Mouse (Mus musculus) lung, embryonic 16.5 days (tissue): Measurements from ENCODE around the gene Fam216a. TPM values are rescaled to one million over a fixed set of nuclear protein-coding genes. Genes with fewer than 3 reads are reported as not detected.
"Not testable (repeated sequence)": the region's sequence is repeated elsewhere in the genome, so short reads cannot be mapped to it uniquely, and the experiment has no call there.

Source experiments
- ATAC-seq: fragments of 200-750 bp; cut with Nextera tagmentation; 2 replicates; pipeline ENCODE4 v1.8.0; 2017; ENCODE audit warnings: low read depth, mild to moderate bottlenecking, moderate library complexity
- H3K27ac ChIP-seq: fragments of 300-500 bp; sonication (generic); 2 replicates; pipeline ENCODE4 v1.5.1; 2014; ENCODE audit warnings: mild to moderate bottlenecking, control low read depth, low read length
- H3K27me3 ChIP-seq: fragments of 300-500 bp; sonication (generic); 2 replicates; pipeline ENCODE4 v1.6.1; 2014; ENCODE audit warnings: low read depth, low read length, mixed read lengths; ENCODE audit not compliant: control insufficient read depth, insufficient read depth
- H3K36me3 ChIP-seq: fragments of 300-500 bp; sonication (generic); 2 replicates; pipeline ENCODE4 v1.6.1; 2014; ENCODE audit warnings: low read length; ENCODE audit not compliant: control insufficient read depth, insufficient read depth
- H3K4me1 ChIP-seq: fragments of 300-500 bp; sonication (generic); replicated peaks from 2 replicates; pipeline ENCODE4 v1.6.1; 2014; ENCODE audit warnings: low read length, mixed read lengths; ENCODE audit not compliant: control insufficient read depth, insufficient read depth
- H3K4me2 ChIP-seq: fragments of 300-500 bp; sonication (generic); 2 replicates; pipeline ENCODE4 v1.6.1; 2014; ENCODE audit warnings: low read depth, low read length, control low read depth
- H3K4me3 ChIP-seq: fragments of 300-500 bp; sonication (generic); 2 replicates; pipeline ENCODE4 v1.5.1; 2014; ENCODE audit warnings: mild to moderate bottlenecking, low read length, control low read depth
- H3K9ac ChIP-seq: fragments of 300-500 bp; sonication (generic); 2 replicates; pipeline ENCODE4 v1.6.1; 2014; ENCODE audit warnings: low read length, control low read depth
- H3K9me3 ChIP-seq: fragments of 300-500 bp; sonication (generic); 2 replicates; pipeline ENCODE4 v1.6.1; 2016; ENCODE audit warnings: low read length; ENCODE audit not compliant: control insufficient read depth
- whole genome bisulfite sequencing: fragments of 180-500 bp; shearing (Covaris S2); extraction: QIAGEN DNeasy Blood & Tissue Kit; methylation state at CpG from one replicate; pipeline ENCODE4 v1.1.7; 2014; 5-methylcytosine and 5-hydroxymethylcytosine counted together
- polyA plus RNA-seq: library from polyadenylated mRNA; unstranded; fragments of >200 nt; fragmentation: Nextera tagmentation; extraction: Ambion mirVana; gene quantifications from 2 replicates; pipeline ENCODE4 v1.2.1, GENCODE M21; 2015

Gene Fam216a
- polyA plus RNA-seq: 65.2 and 66.5 TPM in 2 replicates

DNA sequence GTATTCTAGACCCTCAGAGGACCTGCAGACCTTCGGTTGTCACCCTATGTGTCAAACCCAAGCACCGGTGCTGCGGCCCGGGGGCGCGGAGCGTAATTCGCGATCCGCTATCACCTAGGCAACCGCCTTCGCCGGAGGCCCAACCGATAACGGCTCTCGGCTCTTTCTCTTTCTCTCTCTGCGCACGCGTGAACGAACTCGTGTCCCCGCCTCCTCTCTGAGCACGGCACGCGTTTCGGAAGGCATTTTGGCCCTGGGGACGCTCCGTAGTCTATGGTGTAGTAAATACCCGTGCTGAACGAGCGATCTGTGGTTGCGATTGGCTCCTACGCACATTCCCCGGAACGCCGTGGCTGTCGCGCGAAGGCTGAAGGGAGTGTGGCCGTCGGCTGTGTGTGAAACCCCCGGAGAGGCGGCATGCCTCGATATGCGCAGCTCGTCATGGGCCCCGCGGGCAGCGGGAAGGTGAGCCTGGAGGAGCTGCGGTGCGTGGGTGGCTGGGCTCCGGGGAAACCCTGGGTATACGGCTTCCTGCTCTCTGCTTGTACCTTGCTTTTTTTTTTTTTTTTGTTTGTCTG lies at the start of gene Fam216a:
Fam216a (minus strand) TSS at position 173 of the 578 bp plus-strand sequence.
- peak within 1 kb of the TSS; percentile 81 for H3K4me3 ChIP-seq
- H3K27ac ChIP-seq: peak within 1 kb of the TSS; percentile 95
- ATAC-seq: peak; percentile 96
- H3K36me3 ChIP-seq: peaks cover 16% of the 10 kb centered on the region
- WGBS: under 1% methylated on average over 53 of the region's 53 CpGs
- no peaks in the 10 kb centered on the region for H3K9me3 ChIP-seq
- peak within 1 kb of the TSS; percentile 78 for H3K4me2 ChIP-seq
- H3K27me3 ChIP-seq: no peaks in the 10 kb centered on the region
- peaks cover 11% of the 10 kb centered on the region; the same call in 1 of the 2 replicates for H3K4me1 ChIP-seq
- H3K9ac ChIP-seq: peak within 1 kb of the TSS; percentile 89

DNA sequence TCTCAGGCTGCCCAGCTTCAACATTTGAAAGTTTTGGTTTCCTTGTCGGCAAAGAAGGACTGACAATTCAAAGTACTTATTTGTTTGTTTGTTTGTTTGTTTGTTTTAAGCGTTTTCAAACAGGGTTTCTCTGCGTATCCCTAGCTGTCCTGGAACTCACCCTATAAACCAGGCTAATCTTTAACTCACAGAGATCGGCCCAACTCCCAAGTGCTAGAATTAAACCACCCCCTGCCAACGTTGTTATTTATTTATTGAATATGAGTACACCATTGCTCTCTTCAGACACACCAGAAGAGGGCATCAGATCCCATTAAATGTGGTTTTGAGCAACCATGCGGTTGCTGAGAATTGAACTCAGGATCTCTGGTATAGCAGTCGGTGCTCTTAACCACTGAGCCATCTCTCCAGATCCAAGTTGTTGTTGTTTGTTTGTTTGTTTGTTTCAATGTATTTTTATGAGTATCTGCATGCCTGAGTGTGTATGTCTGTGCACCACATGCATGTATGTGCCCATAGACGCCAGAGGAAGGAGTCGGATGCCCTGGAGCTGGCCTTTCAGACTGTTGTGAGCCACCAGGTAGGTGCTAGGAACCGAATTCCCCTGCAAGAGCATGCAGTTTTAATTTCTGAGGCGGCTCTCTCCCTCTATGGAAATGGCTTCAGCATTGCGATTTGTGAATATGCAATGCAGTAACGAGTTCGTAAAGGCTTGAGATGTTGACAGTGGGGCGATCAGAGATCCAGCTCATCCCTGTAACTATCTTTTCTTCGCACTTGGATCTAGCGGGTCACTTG lies 49.3 kb upstream of the Fam216a start, which contains the start of gene Anapc7:
Anapc7 (plus strand) TSS at position 423 of the 798 bp plus-strand sequence.
- peak within 1 kb of the TSS; percentile 89 for H3K4me2 ChIP-seq

DNA sequence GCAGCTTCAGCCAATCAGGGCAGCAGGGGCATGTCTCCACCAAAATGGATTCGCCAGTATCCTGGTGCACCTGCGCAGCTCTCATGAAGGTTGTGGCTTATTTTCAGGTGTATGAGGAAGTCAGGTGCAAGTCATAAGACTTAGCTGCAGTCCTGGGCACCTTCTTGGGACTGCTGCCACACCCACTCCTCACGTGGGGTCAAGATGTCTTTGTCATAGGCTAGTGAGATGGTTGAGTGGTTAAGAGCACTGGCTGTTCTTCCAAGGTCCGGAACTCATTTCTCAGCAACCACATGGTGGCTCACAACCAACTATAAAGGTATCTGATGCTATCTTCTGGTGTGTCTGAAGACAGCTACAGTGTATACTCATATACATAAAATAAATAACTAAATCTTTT lies 48.5 kb upstream of the Fam216a start:
- not testable (repeated sequence) for ATAC-seq, H3K4me2 ChIP-seq, H3K4me3 ChIP-seq, H3K36me3 ChIP-seq, H3K27me3 ChIP-seq, H3K9me3 ChIP-seq, H3K27ac ChIP-seq, H3K9ac ChIP-seq
- WGBS: 49% methylated on average over 4 of the region's 4 CpGs
- H3K4me1 ChIP-seq: peaks cover 11% of the 10 kb centered on the region

More for the DNA sequence above, 49.3 kb upstream of the Fam216a start, which contains the start of gene Anapc7:
- peak within 1 kb of the TSS; percentile 99 for H3K9ac ChIP-seq
- WGBS: 19% methylated on average over 17 of the region's 17 CpGs
- peak within 1 kb of the TSS; percentile 99 for H3K4me3 ChIP-seq
- no peaks in the 10 kb centered on the region for H3K27me3 ChIP-seq
- H3K36me3 ChIP-seq: no peaks in the 10 kb centered on the region
- H3K27ac ChIP-seq: peak within 1 kb of the TSS; percentile 90
- ATAC-seq: no peak; the same call in 1 of the 2 replicates
- peaks cover 11% of the 10 kb centered on the region for H3K4me1 ChIP-seq
- H3K9me3 ChIP-seq: no peaks in the 10 kb centered on the region

DNA sequence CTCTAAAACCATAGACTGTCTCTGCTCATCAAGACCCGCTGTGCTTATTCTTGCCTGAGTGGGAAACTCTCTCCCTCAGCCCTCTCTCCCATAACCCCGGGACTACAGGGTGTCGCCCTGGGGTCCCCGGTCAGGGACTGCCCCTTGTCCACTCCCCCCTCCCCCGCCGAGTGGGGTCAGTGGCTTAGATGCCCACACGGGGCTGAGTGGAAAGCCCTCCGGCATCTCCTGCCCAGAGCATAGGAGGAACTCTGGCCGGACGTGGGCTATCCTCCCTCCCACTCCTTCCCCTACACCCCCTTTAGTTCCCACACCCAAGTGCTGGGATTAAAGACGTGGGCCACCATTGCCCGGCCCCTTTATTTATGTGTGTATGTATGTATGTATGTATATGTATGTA lies 43.3 kb upstream of the Fam216a start:
- Histone ChIP-seq H3K4me1 (0 out of 2 replicates have a peak, but pooled peaks cover 3% of the 10 kb centered on the region), H3K36me3 (no peaks in the 10 kb centered on the region), H3K9ac (no peak overlapping the region), H3K4me2 (no peak overlapping the region), H3K4me3 (no peak overlapping the region), H3K27ac (no peak overlapping the region), H3K9me3 (no peaks in the 10 kb centered on the region; the same call in 1 of the 2 replicates), H3K27me3 (no peaks in the 10 kb centered on the region)
- ATAC-seq: no peak
- WGBS: 86% methylated on average over 12 of the region's 12 CpGs

DNA sequence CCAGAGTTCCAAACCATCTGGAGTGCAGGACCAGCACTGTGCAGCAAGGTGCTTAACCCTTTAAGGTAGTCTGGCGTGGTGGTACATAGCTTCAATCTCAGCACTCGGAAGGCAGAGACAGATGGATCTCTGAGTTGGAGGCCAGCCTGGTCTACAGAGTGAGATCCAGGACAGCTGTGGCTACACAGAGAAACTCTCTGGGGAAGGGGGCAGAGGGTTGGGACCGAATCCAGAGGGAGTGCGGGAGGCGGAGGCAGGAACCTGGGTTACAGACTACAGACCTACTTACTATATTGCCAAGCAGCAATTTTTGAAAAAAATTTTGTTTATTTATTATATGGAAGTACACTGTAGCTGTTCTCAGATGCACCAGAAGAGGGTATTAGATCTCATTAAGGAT lies 42.2 kb upstream of the Fam216a start:
- H3K4me1 ChIP-seq: 0 out of 2 replicates have a peak, but pooled peaks cover 3% of the 10 kb centered on the region
- no peak for ATAC-seq
- H3K4me3 ChIP-seq: no peak overlapping the region
- H3K4me2 ChIP-seq: no peak overlapping the region
- WGBS: 84% methylated on average over 5 of the region's 5 CpGs
- H3K27ac ChIP-seq: no peak overlapping the region
- H3K9me3 ChIP-seq: peaks cover 2% of the 10 kb centered on the region; the same call in 1 of the 2 replicates
- no peak overlapping the region for H3K9ac ChIP-seq
- no peaks in the 10 kb centered on the region for H3K27me3 ChIP-seq
- H3K36me3 ChIP-seq: peaks cover 3% of the 10 kb centered on the region; the same call in 1 of the 2 replicates

DNA sequence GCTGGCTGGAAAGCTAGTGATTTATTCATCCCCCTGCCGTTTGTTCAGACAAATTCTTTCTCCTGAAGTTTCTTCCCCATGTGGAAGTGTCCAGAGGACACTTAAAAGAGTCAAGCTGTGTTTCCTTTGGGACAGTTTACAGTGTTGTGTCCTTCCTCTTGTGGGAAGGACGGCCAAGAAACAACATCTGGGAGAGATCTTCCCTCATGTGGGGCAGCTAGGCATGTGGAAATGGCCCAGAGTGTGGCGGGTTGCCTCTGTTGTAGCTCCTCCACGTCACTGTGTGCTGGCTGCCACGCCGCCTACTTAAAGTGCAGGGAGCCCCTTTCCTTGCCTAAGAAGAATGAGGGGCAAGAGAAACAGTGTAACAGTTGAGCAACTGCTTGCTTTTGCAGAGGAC lies 40.7 kb upstream of the Fam216a start:
- no peak overlapping the region for H3K4me3 ChIP-seq
- ATAC-seq: peak; percentile 94
- no peak overlapping the region for H3K4me2 ChIP-seq
- H3K9me3 ChIP-seq: peaks cover 2% of the 10 kb centered on the region; the same call in 1 of the 2 replicates
- H3K27me3 ChIP-seq: no peaks in the 10 kb centered on the region
- WGBS: 37% methylated on average over 6 of the region's 6 CpGs
- H3K9ac ChIP-seq: no peak overlapping the region
- H3K4me1 ChIP-seq: 0 out of 2 replicates have a peak, but pooled peaks cover 3% of the 10 kb centered on the region
- H3K36me3 ChIP-seq: peaks cover 3% of the 10 kb centered on the region; the same call in 1 of the 2 replicates
- no peak overlapping the region for H3K27ac ChIP-seq

DNA sequence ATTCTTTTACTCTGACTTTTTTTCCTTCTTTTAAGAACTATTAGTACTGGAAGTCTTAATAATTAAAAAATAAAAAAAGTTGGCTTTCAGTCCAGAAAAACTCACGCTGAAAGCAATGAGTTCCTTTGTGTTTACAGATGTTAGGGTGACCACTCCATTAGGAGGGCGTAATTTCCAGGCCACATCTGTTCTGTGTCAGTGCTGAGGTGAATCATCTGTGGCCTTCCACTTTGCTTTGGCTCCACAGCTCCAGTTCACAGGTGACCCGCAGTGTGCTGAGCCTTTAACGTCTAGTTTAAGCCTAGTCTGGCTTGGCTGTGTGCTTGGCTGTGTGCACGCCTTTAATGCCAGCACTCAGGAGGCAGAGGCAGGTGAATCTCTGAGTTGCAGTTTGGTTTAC lies 39.7 kb upstream of the Fam216a start:
- Histone ChIP-seq H3K9me3 (peaks cover 2% of the 10 kb centered on the region; the same call in 1 of the 2 replicates), H3K27ac (no peak overlapping the region), H3K4me3 (no peak overlapping the region), H3K4me1 (0 out of 2 replicates have a peak, but pooled peaks cover 3% of the 10 kb centered on the region), H3K36me3 (peaks cover 10% of the 10 kb centered on the region), H3K27me3 (no peaks in the 10 kb centered on the region), H3K4me2 (no peak overlapping the region), H3K9ac (no peak overlapping the region)
- no peak for ATAC-seq
- WGBS: 61% methylated on average over 5 of the region's 5 CpGs

DNA sequence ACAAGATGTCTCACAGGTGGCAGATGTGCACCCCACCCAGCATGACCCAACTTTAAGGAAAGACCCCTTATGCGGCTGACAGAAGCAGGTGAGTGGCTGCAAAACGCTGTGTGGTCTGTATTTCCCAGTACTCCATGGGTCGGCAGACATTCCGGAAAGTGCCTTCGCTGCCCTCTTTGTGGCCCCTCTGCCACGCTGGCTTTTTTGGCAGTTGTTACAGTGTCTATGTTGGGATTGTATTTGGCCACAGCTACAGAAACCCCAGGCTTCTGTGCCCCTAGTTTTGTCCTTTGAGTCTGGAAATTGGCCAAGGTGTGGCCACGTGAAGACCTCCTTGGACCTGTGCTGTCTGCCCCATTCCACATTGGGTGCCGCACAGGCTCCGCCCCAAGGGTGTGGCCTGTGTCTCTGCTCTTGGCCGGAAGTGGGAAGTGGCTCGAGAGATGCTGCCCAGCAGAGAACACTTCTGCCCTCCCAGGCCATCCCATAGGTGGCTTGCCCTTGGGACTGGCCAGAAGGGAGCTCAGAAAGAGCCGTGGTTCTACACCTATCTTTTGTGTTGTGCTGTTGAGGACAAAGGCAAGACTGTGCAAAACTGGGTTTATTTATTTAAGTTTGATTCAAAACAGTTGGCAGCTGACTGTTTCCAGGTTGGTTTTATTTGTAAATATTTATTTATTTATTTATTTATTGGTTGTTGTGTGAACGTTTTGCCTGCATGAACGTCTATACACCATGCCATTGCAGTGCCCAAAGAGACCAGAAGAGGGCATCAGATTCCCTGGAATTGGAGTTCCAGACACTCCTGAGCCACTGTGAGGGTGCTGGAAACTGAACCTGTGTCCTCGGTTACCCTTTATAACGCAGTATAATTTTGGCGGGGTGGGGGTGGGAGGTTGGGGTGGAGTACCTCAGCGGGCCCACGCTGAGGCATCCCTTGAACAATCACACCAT lies 37.8 kb upstream of the Fam216a start:
- Histone ChIP-seq H3K9ac (no peak overlapping the region), H3K27ac (no peak overlapping the region), H3K4me1 (0 out of 2 replicates have a peak, but pooled peaks cover 3% of the 10 kb centered on the region), H3K4me3 (no peak overlapping the region), H3K4me2 (no peak overlapping the region), H3K36me3 (peaks cover 27% of the 10 kb centered on the region), H3K27me3 (no peaks in the 10 kb centered on the region), H3K9me3 (peaks cover 5% of the 10 kb centered on the region; the same call in 1 of the 2 replicates)
- WGBS: 79% methylated on average over 19 of the region's 19 CpGs
- no peak for ATAC-seq
